Comparison of ENCODE assay signal across 9 mouse cellular contexts in genomic region chr2:74711721-74712621, GRCm38 (mm10). TPM values are rescaled to one million over a fixed set of nuclear protein-coding genes. Genes with fewer than 3 reads are reported as not detected.
A peak's percentile ranks its signal among the peaks of the same experiment; 100 is the strongest.
DNase-seq lines count a peak whose midpoint lies in the region; ATAC-seq lines count a peak whose summit lies in the region.
"Had no signal": no experiment of that assay in that cellular context is flagged by ENCODE, and none has a peak within 500 bp of the region (broad histone marks: within the 10 kb centered on the region; RNA-seq: fewer than 3 reads in every experiment).

Hoxd3 (plus strand) TSS chr2:74711927.
Hoxd4 (plus strand) TSS chr2:74711929.

- H3K4me2 ChIP-seq in embryonic facial prominence, embryonic 12.5 days (replicated peaks): peak within 1 kb of the TSS; percentile 44
- H3K4me2 ChIP-seq in hindbrain, embryonic 12.5 days (replicated peaks): peak within 1 kb of the TSS; percentile 42
- peak within 1 kb of the TSS; percentile 72 for H3K4me2 ChIP-seq in limb, embryonic 15.5 days

- no peaks in the 10 kb centered on the region for H3K36me3 ChIP-seq in embryonic facial prominence, embryonic 12.5 days
- no peaks in the 10 kb centered on the region for H3K36me3 ChIP-seq in hindbrain, embryonic 12.5 days
- no peaks in the 10 kb centered on the region for H3K36me3 ChIP-seq in limb, embryonic 15.5 days

- WGBS in embryonic facial prominence, embryonic 12.5 days: under 1% methylated on average over 65 of the region's 65 CpGs
- WGBS in hindbrain, embryonic 12.5 days: under 1% methylated on average over 65 of the region's 65 CpGs
- WGBS in limb, embryonic 15.5 days: under 1% methylated on average over 65 of the region's 65 CpGs

- no peaks in the 10 kb centered on the region for H3K4me1 ChIP-seq in embryonic facial prominence, embryonic 12.5 days
- peaks cover 11% of the 10 kb centered on the region for H3K4me1 ChIP-seq in hindbrain, embryonic 12.5 days
- H3K4me1 ChIP-seq in limb, embryonic 15.5 days: peaks cover 25% of the 10 kb centered on the region

- H3K4me3 ChIP-seq in embryonic facial prominence, embryonic 12.5 days: peak within 1 kb of the TSS; percentile 30
- peak within 1 kb of the TSS; percentile 23 for H3K4me3 ChIP-seq in hindbrain, embryonic 12.5 days
- peak within 1 kb of the TSS; percentile 45 for H3K4me3 ChIP-seq in limb, embryonic 15.5 days
- H3K4me3 ChIP-seq: erythroblast, embryonic 14.5 days had no signal

- no peak for ATAC-seq in embryonic facial prominence, embryonic 12.5 days (ENCODE audit: insufficient number of reproducible peaks, insufficient read depth, low FRiP score, low TSS enrichment)
- ATAC-seq in hindbrain, embryonic 12.5 days (ENCODE audit: low FRiP score): no peak
- no peak for ATAC-seq in limb, embryonic 15.5 days (ENCODE audit: insufficient number of reproducible peaks, low FRiP score, low TSS enrichment, low read depth)

- H3K9ac ChIP-seq in embryonic facial prominence, embryonic 12.5 days: peak within 1 kb of the TSS; percentile 34; the same call in 1 of the 2 replicates
- H3K9ac ChIP-seq in hindbrain, embryonic 12.5 days: peak within 1 kb of the TSS; percentile 43; the same call in 1 of the 2 replicates
- H3K9ac ChIP-seq in limb, embryonic 15.5 days: peak within 1 kb of the TSS; percentile 50

- H3K27ac ChIP-seq in embryonic facial prominence, embryonic 12.5 days: no peak within 1 kb of the TSS
- 0 out of 2 replicates have a peak within 1 kb of the TSS, but pooled peaks have one; percentile 17 for H3K27ac ChIP-seq in hindbrain, embryonic 12.5 days
- H3K27ac ChIP-seq in limb, embryonic 15.5 days: peak within 1 kb of the TSS; percentile 63

- H3K9me3 ChIP-seq in embryonic facial prominence, embryonic 12.5 days: no peaks in the 10 kb centered on the region
- no peaks in the 10 kb centered on the region for H3K9me3 ChIP-seq in hindbrain, embryonic 12.5 days (replicated peaks)
- no peaks in the 10 kb centered on the region for H3K9me3 ChIP-seq in limb, embryonic 15.5 days

- H3K27me3 ChIP-seq in embryonic facial prominence, embryonic 12.5 days: peaks cover 95% of the 10 kb centered on the region
- H3K27me3 ChIP-seq in hindbrain, embryonic 12.5 days: peaks cover 96% of the 10 kb centered on the region
- peaks cover 96% of the 10 kb centered on the region for H3K27me3 ChIP-seq in limb, embryonic 15.5 days

- peak; percentile 75 for DNase-seq in embryo, embryonic 10 days (ENCODE audit: low spot score)
- DNase-seq in embryo, embryonic 10.5 days (ENCODE audit: low spot score): no peak
- DNase-seq in urinary bladder, postnatal 14 days (ENCODE audit: low spot score): peak; percentile 63
- DNase-seq in spleen, postnatal 10 days (ENCODE audit: low spot score in 2 of 2): no peak
- DNase-seq in layer of hippocampus, adult 9-11 months: no peak

RNA-seq across cellular contexts. Expression of gene Hoxd3, which starts in this region (rescaled TPM):
- polyA plus RNA-seq in embryonic facial prominence, embryonic 12.5 days (2016; fragmentation: Nextera tagmentation; extraction: Ambion mirVana): 1.5 and 2.4 TPM in 2 replicates
- polyA plus RNA-seq in hindbrain, embryonic 12.5 days (2016; fragmentation: Nextera tagmentation; extraction: Ambion mirVana): 69.6 and 83.5 TPM in 2 replicates
- polyA plus RNA-seq in limb, embryonic 15.5 days (2015; fragmentation: Nextera tagmentation; extraction: Ambion mirVana): 0.55 and 0.65 TPM in 2 replicates
- polyA plus RNA-seq: erythroblast, embryonic 14.5 days had no signal

RNA-seq across cellular contexts. Expression of gene Hoxd4, which starts in this region (rescaled TPM):
- polyA plus RNA-seq in embryonic facial prominence, embryonic 12.5 days (2016; fragmentation: Nextera tagmentation; extraction: Ambion mirVana): 0.14 and 0.25 TPM in 2 replicates
- 3.6 and 4.6 TPM in 2 replicates for polyA plus RNA-seq in hindbrain, embryonic 12.5 days (2016; fragmentation: Nextera tagmentation; extraction: Ambion mirVana)
- polyA plus RNA-seq in limb, embryonic 15.5 days (2015; fragmentation: Nextera tagmentation; extraction: Ambion mirVana): 0.29 and 0.66 TPM in 2 replicates

Comparison
In these comparisons a context has a peak if more than half of its experiments do, and no peak if none do; other contexts are left out.
1. RNA of gene Hoxd3 (polyA plus RNA-seq): 69.6 to 83.5 TPM in hindbrain, embryonic 12.5 days; 1.5 to 2.4 TPM in embryonic facial prominence, embryonic 12.5 days and 0.55 to 0.65 TPM in limb, embryonic 15.5 days; every median in the first group is over 10 times any median in the second.
2. DNase-seq: peak in embryo, embryonic 10 days (single experiment) and urinary bladder, postnatal 14 days (single experiment); none in embryo, embryonic 10.5 days (single experiment), spleen, postnatal 10 days (0 of 2) and layer of hippocampus, adult 9-11 months (single experiment).
3. Peak in every context shown above with its lines, with median percentiles within 50 percentile points of each other: H3K4me2 ChIP-seq, H3K4me3 ChIP-seq and H3K9ac ChIP-seq.